15 mouse cellular contexts compared by ENCODE assay signal in the genomic region with DNA sequence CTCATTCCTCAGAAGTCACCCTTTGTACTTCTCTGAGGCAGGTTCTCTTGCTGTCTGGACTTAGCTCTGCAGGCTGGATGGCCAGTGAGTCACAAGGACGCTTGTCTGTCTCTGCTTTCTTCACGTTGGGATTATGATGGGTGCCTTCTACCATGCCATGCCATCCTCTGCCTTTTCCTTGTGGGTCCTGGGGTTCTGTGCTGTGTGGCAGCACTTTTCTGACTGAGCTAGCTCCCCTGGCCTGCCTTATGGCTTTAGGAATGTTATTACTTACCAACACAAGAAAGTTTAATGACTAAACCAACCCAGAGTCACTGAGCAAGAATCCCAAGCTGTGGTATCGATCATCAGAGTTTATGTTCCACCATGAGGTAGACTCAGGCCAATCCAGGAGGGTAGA.
"Had no signal": no experiment of that assay in that cellular context is flagged by ENCODE, and none has a peak within 500 bp of the region (broad histone marks: within the 10 kb centered on the region; RNA-seq: fewer than 3 reads in every experiment).

No protein-coding gene starts in this region.

- H3K27me3 ChIP-seq: neural tube, embryonic 15.5 days; stomach, embryonic 15.5 days had no signal

- DNase-seq: retina, postnatal 1 day; right cerebral cortex, adult 18-20 months; right cerebral cortex, postnatal 14 days; right cerebral cortex, postnatal 25 days; right cerebral cortex, postnatal 4 days; spleen, adult 18-20 months; thymus, adult 18-20 months; thymus, adult 2 months; thymus, postnatal 14 days; thymus, postnatal 25 days; thymus, postnatal 36 days; thymus, postnatal 4 days had no signal

- H3K9me3 ChIP-seq: neural tube, embryonic 15.5 days; stomach, embryonic 15.5 days had no signal

- H3K36me3 ChIP-seq: neural tube, embryonic 15.5 days; stomach, embryonic 15.5 days had no signal

- H3K4me1 ChIP-seq: stomach, embryonic 15.5 days had no signal

- H3K27ac ChIP-seq: neural tube, embryonic 15.5 days; stomach, embryonic 15.5 days; stomach, postnatal 0 days had no signal

- H3K4me3 ChIP-seq: neural tube, embryonic 15.5 days; stomach, embryonic 15.5 days had no signal
